Mouse (Mus musculus) erythroblast, embryonic 14.5 days (primary cell): ENCODE measurements around the gene Uhrf1bp1.

Source experiments
- GATA1 ChIP-seq: IDR thresholded peaks from 2 replicates; pipeline ENCODE4 v1.6.1; 2012; ENCODE audit warnings: low read length, inconsistent platforms, mixed read lengths
- TAL1 ChIP-seq: IDR thresholded peaks from 3 replicates; pipeline ENCODE4 v1.6.1; 2012; ENCODE audit warnings: low read length, inconsistent platforms, mixed read lengths

DNA sequence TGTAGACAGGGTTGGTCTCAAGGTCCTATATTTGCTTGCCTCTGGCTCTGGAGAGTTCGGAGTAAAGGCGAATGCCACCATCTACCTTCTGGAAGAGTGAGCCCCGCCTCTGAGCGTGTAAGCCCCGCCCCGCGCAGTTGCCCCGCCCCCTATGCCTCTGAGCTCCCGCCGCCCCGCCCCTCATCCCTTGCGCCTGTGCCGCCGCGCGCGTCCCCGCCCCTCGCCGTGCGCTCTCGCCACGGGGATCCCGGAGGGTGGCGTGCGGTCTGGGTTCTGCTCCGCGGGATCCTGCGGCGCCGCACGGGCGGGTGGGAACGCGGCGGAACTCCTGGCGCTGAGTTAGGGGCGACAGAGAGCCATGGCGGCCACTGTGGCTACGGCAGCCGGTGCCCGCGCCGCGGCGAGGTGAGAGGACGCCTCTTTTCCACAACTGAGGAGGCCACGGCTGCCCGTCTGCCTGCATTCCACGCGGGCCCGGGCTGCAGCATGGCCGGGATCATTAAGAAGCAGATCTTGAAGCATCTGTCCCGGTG is at the start of gene Uhrf1bp1:
- no peak for TF ChIP-seq GATA1
- no peak for TF ChIP-seq TAL1
